Mouse (Mus musculus): ENCODE results near the gene Gm11172. TPM values are rescaled to one million over a fixed set of nuclear protein-coding genes. Genes with fewer than 3 reads are reported as not detected.
"Not testable (repeated sequence)": the region's sequence is repeated elsewhere in the genome, so short reads cannot be mapped to it uniquely, and the experiment has no call there.

The Gm11172 gene
- total RNA-seq, 2 experiments from 2014 or later: not detected

- intact Hi-C loops (cut with DNase I): no loop called here
- no peak for DNase-seq
Measured at GRCm38 (mm10) chr16:10825840-10826239, 13.1 kb downstream of the Gm11172 start.

DNA sequence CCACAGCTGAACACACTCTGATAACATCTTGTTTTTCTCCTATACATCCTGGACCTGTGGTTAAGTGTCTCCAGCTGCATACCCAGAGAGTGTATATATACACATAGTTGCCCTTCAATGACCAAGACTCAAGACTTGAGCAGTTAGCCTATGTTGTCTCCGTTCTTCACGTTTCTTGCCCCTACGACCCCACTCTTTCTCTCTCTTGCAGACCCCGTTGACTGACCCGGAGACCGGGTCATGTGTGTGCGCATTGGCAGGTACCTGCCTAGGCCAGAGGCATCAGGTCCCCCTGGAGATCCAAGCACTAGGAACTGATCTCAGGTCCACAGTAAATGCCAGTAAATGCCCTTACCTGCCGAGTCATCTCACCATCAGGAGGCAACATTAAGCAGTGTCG lies 14.6 kb downstream of the Gm11172 start:
- intact Hi-C loops (cut with DNase I): no loop called here
- DNase-seq: no peak

DNA sequence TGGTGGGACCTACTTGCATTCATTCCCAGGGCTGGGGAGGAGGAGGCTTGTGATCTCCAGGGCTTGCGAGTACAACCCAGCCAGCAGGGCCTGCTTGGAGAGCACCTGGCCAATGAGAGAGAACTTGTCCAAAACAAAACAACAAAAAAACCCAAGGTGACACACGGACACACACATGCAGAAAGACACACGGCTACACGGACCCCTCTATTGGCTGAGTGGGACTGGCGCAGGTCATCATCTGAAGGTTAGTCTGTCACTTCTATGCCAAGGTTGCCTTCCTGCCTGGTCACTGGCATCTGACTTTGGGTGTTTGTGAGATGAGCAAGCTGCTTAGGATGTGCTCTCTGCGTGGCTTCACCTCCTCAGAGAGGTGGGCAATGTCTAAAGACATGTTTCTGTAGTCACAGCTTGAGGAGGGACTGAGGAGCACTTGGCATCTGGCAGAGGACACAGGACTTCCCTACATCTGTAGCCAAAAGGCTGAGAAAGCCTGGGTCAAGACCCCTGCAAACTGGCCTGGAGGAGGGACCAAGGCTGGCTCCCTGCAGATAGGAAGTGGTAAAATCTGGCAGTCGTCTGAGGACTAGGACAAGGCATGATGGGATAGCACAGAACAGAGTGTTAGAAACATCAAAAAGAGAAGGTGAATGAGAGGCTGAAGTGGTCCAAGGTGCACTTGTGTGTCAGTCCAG lies 15.2 kb downstream of the Gm11172 start:
- intact Hi-C loops (cut with DNase I): no loop called here
- DNase-seq: no peak

- no peak for DNase-seq
- intact Hi-C loops (cut with DNase I): no loop called here
Measured at GRCm38 (mm10) chr16:10828461-10828805, 15.7 kb downstream of the Gm11172 start.

DNA sequence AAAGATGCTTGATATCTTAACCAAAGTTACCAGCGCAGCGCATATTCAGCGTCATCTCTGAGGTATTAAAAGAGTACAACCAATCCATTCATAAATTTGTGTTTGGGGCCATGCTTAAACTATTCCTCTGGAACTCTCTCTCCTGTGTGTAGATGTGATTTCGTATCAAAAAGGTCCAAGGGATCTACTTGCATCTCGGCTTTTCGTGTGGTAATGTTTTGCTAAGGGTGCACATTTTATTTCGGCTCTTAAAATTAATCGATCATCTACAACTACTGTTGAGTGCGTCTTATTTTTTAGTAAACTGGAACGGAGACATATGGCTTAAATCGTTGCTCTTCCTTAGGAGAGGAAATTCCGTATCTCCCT lies 21.8 kb downstream of the Gm11172 start:
- intact Hi-C loops (cut with DNase I): no loop called here
- no peak for DNase-seq

GRCm38 (mm10) chr16:10834911-10835587 lies 22.3 kb downstream of the Gm11172 start, which contains the start of gene Rmi2:
TSS of gene Rmi2 (plus strand) at chr16:10835059.
- DNase-seq: peak; percentile 89 to 91
- intact Hi-C loops (cut with DNase I): no loop called here

GRCm38 (mm10) chr16:10836388-10836787 lies 23.7 kb downstream of the Gm11172 start:
- intact Hi-C loops (cut with DNase I): no loop called here
- no peak for DNase-seq

DNA sequence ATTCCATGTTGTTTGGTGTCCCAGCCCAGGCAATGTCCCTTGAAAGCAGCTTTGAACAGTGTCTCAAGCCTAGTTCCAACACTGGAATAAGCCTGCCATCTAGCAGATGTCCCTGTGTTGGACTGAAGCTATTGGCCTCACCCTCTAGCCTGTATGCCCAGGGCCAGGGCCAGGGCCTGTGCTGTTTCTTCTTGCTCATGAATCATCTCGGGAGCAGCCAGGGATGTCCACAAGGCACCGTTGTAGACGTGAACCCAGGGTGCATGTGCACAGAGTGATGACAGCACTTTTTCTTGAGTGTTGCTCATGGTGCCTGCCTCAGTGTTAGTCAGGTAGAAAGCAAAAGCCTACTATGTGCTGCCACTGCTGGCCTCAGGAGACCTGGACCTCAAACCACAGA lies 24.5 kb downstream of the Gm11172 start:
- intact Hi-C loops (cut with DNase I): no loop called here
- no peak for DNase-seq

DNA sequence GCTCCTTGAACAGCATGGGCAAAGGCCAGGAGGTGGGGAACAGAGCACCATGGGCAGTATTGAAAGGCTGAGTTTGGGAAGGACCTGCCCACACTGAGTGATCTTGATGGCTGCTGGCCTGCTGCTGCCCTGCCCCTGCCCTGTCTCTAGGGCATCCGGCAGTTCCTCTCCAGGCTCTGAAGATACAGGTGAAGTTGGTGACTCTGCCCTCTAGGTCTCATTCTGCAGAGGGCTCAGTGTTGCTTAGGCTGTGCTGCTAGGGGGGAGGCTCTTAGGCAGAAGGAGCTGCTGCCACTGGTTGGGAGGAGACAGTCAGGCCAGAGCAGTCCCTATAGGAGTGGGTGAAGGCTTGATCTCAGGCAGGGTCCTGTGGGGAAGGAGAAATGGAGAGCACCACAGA lies 25.2 kb downstream of the Gm11172 start:
- DNase-seq: no peak
- intact Hi-C loops (cut with DNase I): no loop called here

DNA sequence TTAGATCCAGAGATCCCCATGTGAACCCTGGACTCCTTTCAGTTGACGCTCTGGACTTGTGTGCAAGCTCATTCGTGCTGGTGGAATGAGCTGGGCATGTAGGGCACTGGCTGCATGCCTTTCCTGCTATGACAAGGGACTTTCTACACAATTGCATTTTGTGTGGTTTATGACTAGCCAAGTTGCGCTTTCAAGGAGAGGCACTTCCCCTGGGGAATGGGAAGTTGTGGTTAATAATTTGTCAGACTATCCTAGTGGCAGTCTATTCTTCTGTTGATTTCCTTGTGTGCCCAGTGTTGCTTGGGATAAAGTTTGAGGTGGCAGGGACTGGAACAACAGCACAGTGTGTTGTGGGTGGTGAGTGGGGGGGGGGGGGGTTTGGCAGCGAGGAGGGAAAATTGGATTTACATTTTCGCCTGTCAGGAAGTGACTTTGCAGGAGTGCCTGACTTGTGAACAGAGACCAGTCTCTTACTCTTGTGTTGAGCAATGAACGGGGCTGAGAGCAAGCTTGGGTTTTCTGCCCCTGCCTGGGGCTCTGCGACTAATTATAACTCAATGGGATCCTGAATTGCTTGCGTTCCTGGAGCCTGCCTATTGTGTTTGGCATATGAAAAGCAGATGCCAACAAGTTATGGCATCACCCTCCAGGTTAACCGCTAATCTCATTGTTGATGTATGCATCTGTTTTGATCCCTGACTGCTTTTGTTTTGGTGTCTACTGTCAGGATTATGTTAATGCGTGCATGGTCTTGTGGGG lies 26.0 kb downstream of the Gm11172 start:
- peak in 1 of 2 experiments; percentile 29 for DNase-seq
- intact Hi-C loops (cut with DNase I): no loop called here

GRCm38 (mm10) chr16:10840018-10840417 lies 27.3 kb downstream of the Gm11172 start:
- intact Hi-C loops (cut with DNase I): no loop called here

DNA sequence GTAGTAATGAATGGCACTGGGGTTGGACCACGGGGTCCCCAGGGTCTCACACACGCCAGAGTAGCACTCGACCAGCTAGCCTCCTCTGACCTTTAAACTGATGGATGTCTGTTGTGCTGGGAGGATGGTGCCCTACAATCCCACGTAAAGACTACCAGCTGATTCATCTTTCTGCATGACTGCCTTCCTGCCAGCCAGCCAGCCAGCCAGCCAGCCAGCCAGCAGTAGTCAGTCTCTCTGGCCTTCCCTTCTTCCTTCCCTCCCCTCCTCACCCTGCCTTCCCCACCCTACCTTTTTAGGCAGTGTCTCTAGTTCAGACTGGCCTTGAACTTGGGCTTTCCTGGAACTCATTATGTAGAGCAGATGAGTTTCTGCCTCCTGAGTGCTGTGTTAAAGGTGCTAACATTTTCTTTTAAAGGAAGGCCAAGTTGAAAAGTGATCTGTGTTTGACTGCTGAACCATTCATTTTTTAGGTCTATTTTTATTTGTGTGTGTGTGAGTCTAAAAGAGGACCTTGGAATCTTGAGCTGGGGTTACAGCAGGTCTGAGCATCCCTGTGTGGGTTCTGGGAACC lies 29.7 kb downstream of the Gm11172 start:
- DNase-seq: no peak
- intact Hi-C loops (cut with DNase I): no loop called here

More at GRCm38 (mm10) chr16:10840018-10840417, 27.3 kb downstream of the Gm11172 start:
- DNase-seq: no peak

DNA sequence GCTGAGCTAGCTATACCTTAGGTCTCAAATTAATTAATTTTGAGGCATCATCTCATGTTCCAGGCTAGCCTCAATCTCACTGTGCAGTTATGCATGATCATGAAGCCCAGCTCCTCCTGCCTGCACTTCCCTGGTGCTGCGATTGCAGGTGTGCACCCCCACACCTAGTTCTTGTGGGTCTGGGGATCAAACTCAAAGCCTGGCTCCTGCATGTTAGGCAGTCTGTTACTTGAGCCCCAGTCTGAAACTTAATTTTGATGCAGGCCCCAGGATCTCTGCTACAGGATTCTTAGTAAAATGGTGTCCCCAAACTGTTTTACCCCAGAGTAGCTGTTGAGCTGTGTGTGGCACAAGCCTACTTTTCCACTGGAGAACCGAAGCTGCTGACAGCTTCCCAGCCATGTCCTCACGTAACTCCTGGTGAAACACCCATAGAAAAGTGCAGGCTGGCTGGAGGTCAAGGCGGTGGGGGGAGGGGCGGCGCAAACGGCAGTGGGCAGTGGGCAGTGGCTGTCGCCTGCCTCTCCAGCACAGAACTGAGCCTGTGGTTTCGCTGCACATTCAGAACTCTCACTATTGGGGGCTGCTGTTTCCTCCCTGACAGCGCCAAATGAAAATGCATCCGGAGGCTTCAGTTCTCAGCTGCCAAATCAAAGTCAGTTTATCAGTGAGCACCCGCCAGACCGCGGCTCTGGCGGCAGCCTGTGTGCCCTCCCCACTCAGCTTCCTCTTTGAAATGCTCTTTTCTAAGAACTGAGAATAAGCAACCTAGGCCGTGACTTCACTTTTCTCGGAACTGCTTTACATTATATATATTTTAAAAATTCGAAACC lies 31.0 kb downstream of the Gm11172 start:
- DNase-seq: peak; percentile 46 to 55
- intact Hi-C loops (cut with DNase I): no loop called here

- intact Hi-C loops (cut with DNase I): no loop called here
- DNase-seq: no peak
Measured at GRCm38 (mm10) chr16:10844319-10844670, 31.6 kb downstream of the Gm11172 start.

- no peak for DNase-seq
- intact Hi-C loops (cut with DNase I): loop anchor here (2.0 to 5.0 kb wide), 3 partner anchors 59 to 273 kb away; partner anchors contain the start of genes Socs1 and Tnp2
Measured at GRCm38 (mm10) chr16:10845952-10846351, 33.2 kb downstream of the Gm11172 start.

DNA sequence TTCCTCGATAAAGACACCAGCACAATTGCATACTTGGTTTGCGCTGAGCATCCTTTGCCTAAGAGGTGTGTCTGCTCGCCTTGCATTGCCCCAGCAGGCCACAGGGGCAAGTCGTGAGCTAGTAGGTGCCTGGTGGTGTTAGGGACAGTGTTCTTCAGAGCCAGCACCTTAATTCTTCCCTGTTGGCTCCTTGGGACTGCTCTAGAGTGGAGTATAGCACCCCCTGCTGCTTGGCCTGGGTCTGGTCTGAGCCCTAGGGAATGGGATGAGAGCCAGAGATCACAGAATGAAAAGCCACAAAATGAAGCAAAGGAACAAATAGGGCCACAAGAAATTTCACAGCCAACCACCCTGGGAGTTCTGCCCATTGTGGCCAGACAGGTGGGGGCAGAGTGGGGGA lies 33.8 kb downstream of the Gm11172 start:
- intact Hi-C loops (cut with DNase I): loop anchor here (2.0 to 5.0 kb wide), 3 partner anchors 59 to 274 kb away; partner anchors contain the start of genes Socs1 and Tnp2
- peak; percentile 67 to 84 for DNase-seq

DNA sequence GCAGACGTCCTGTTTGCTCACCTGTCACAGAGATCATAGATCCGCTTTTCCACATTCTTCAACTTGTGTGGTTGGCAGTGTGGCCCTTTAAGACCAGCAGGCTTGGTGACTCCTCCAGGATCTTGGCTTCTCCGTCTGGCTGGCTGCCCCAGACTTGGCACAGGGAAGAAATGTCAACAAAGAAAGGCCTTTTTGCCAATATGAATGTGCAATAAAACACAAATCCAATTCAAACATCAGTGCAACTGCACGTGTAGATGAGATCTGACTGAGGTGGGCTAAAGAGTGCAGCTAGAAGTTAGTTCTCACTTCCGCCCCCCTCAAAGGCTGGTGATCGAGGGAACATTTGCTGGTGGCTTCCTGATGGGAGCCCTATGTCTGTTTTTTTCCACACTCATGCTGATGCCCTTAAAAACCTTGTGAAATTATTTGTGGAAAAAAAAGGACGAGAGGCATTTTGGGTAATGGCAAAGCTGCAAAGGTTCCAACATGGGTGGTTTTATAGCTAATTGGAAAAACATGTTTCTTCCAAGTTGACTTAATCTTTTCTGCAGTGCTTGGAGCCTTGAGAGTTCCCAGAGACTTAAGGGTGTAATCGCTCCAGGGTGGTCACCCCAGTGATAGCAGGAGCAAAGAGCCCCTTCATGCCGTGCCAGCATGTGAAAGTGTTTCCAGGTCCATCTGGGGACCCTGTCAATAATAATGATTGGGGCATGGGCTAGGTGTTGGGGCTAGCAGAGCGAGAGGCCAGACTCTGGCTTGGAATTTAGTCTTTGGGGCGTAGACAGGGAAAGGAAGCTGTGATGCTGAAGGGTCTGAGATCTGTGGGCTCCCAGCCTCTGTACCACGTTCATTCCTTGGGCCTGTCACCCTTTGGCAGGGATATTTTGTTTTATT lies 37.5 kb downstream of the Gm11172 start:
- intact Hi-C loops (cut with DNase I): loop anchor here (5.0 kb wide), 1 partner anchor 63 kb away; the partner anchor contains the start of genes Socs1 and Tnp2

GRCm38 (mm10) chr16:10850905-10851304 lies 38.2 kb downstream of the Gm11172 start:
- intact Hi-C loops (cut with DNase I): no loop called here
- no peak for DNase-seq

More for the DNA sequence above, 37.5 kb downstream of the Gm11172 start:
- peak; percentile 68 to 75 for DNase-seq

DNA sequence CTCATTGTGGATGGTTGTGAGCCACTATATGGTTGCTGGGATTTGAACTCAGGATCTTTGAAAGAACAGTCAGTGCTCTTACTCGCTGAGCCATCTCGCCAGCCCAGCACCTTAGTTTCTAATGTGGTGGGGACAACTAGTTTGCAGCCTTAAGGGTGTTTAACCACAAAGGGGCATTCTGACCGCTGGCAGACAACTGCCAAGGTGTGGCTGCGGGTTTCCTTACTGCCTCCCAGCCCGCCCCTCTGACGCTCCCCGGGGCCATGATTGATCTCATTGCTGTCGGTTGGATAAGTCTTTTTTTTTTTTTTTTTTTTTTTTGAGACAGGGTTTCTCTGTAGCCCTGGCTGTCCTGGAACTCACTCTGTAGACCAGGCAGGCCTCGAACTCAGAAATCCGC lies 39.5 kb downstream of the Gm11172 start:
- intact Hi-C loops (cut with DNase I); DNase-seq: not testable (repeated sequence)
